Mouse (Mus musculus): Measurements from ENCODE around the gene 6430548M08Rik.

6430548M08Rik gene

GRCm38 (mm10) chr8:120184366-120184765 lies 70.4 kb downstream of the 6430548M08Rik start:
- DNase-seq (ENCODE audit: low read depth, low spot score) = no peak

GRCm38 (mm10) chr8:120184850-120185792 lies 71.2 kb downstream of the 6430548M08Rik start:
- no peak for DNase-seq (ENCODE audit: low read depth, low spot score)

- DNase-seq (ENCODE audit: low read depth, low spot score) = no peak
Measured at GRCm38 (mm10) chr8:120186454-120186853, 72.5 kb downstream of the 6430548M08Rik start.

GRCm38 (mm10) chr8:120188510-120188909 lies 74.6 kb downstream of the 6430548M08Rik start:
- no peak for DNase-seq (ENCODE audit: low read depth, low spot score)

GRCm38 (mm10) chr8:120189440-120189839 lies 75.5 kb downstream of the 6430548M08Rik start:
- DNase-seq (ENCODE audit: low read depth, low spot score) = no peak

- no peak for DNase-seq (ENCODE audit: low read depth, low spot score)
Measured at GRCm38 (mm10) chr8:120190107-120190809, 76.3 kb downstream of the 6430548M08Rik start.

GRCm38 (mm10) chr8:120190810-120191413 lies 77.0 kb downstream of the 6430548M08Rik start:
- peak; percentile 50 for DNase-seq (ENCODE audit: low read depth, low spot score)

- DNase-seq (ENCODE audit: low read depth, low spot score) = no peak
Measured at GRCm38 (mm10) chr8:120191633-120192032, 77.7 kb downstream of the 6430548M08Rik start.

- DNase-seq (ENCODE audit: low read depth, low spot score) = no peak
Measured at GRCm38 (mm10) chr8:120192118-120192517, 78.2 kb downstream of the 6430548M08Rik start.

- no peak for DNase-seq (ENCODE audit: low read depth, low spot score)
Measured at GRCm38 (mm10) chr8:120201351-120201750, 87.4 kb downstream of the 6430548M08Rik start.

- DNase-seq (ENCODE audit: low read depth, low spot score) = no peak
Measured at GRCm38 (mm10) chr8:120202546-120202945, 88.6 kb downstream of the 6430548M08Rik start.

GRCm38 (mm10) chr8:120204736-120205360 lies 90.9 kb downstream of the 6430548M08Rik start:
- no peak for DNase-seq (ENCODE audit: low read depth, low spot score)

- no peak for DNase-seq (ENCODE audit: low read depth, low spot score)
Measured at GRCm38 (mm10) chr8:120205916-120206315, 92.0 kb downstream of the 6430548M08Rik start.

- DNase-seq (ENCODE audit: low read depth, low spot score) = no peak
Measured at GRCm38 (mm10) chr8:120207364-120207763, 93.4 kb downstream of the 6430548M08Rik start.

GRCm38 (mm10) chr8:120208113-120208512 lies 94.2 kb downstream of the 6430548M08Rik start:
- DNase-seq (ENCODE audit: low read depth, low spot score) = no peak

GRCm38 (mm10) chr8:120211345-120211744 lies 97.4 kb downstream of the 6430548M08Rik start:
- DNase-seq (ENCODE audit: low read depth, low spot score) = no peak

GRCm38 (mm10) chr8:120212596-120212995 lies 98.6 kb downstream of the 6430548M08Rik start:
- no peak for DNase-seq (ENCODE audit: low read depth, low spot score)

- DNase-seq (ENCODE audit: low read depth, low spot score) = no peak
Measured at GRCm38 (mm10) chr8:120213229-120213628, 99.3 kb downstream of the 6430548M08Rik start.

GRCm38 (mm10) chr8:120213939-120214338 lies 100.0 kb downstream of the 6430548M08Rik start:
- no peak for DNase-seq (ENCODE audit: low read depth, low spot score)
